Mouse (Mus musculus) brain, embryonic 14.5 days (tissue): ENCODE data around the gene Gpr108.

Experiments used
- CTCF ChIP-seq: fragments of 200-500 bp; IDR thresholded peaks from 2 replicates; pipeline ENCODE4 v1.5.1; 2012; ENCODE audit warnings: inconsistent platforms, mild to moderate bottlenecking, moderate library complexity, borderline replicate concordance; ENCODE audit not compliant: insufficient read depth, insufficient read length; ENCODE audit errors: extremely low read depth
- POLR2A ChIP-seq: fragments of 200-500 bp; IDR thresholded peaks from 2 replicates; pipeline ENCODE4 v1.6.1; 2012; ENCODE audit warnings: mild to moderate bottlenecking, inconsistent platforms, borderline replicate concordance; ENCODE audit not compliant: poor library complexity, insufficient read depth, insufficient read length, severe bottlenecking; ENCODE audit errors: extremely low read depth

GRCm38 (mm10) chr17:57261286-57261685 lies 13.0 kb upstream of the Gpr108 start:
- TF ChIP-seq CTCF (no peak), POLR2A (no peak)
